Mouse (Mus musculus): ENCODE data around the gene Hnrnpr. TPM values are rescaled to one million over a fixed set of nuclear protein-coding genes. Genes with fewer than 3 reads are reported as not detected.

Hnrnpr gene
- polyA plus RNA-seq, 1 experiment, result 73.2 TPM

- DNase-seq (ENCODE audit: extremely low spot score in 1 of 2, low spot score in 1 of 2), result no peak
Observed at GRCm38 (mm10) chr4:136304181-136304580, 6.6 kb upstream of the Hnrnpr start.

GRCm38 (mm10) chr4:136308355-136308754 lies 2.4 kb upstream of the Hnrnpr start:
- no peak for DNase-seq (ENCODE audit: extremely low spot score in 1 of 2, low spot score in 1 of 2)

GRCm38 (mm10) chr4:136309780-136310179 lies 962 bp upstream of the Hnrnpr start:
- peak in 1 of 2 experiments; percentile 15 for DNase-seq (ENCODE audit: extremely low spot score in 1 of 2, low spot score in 1 of 2)

DNA sequence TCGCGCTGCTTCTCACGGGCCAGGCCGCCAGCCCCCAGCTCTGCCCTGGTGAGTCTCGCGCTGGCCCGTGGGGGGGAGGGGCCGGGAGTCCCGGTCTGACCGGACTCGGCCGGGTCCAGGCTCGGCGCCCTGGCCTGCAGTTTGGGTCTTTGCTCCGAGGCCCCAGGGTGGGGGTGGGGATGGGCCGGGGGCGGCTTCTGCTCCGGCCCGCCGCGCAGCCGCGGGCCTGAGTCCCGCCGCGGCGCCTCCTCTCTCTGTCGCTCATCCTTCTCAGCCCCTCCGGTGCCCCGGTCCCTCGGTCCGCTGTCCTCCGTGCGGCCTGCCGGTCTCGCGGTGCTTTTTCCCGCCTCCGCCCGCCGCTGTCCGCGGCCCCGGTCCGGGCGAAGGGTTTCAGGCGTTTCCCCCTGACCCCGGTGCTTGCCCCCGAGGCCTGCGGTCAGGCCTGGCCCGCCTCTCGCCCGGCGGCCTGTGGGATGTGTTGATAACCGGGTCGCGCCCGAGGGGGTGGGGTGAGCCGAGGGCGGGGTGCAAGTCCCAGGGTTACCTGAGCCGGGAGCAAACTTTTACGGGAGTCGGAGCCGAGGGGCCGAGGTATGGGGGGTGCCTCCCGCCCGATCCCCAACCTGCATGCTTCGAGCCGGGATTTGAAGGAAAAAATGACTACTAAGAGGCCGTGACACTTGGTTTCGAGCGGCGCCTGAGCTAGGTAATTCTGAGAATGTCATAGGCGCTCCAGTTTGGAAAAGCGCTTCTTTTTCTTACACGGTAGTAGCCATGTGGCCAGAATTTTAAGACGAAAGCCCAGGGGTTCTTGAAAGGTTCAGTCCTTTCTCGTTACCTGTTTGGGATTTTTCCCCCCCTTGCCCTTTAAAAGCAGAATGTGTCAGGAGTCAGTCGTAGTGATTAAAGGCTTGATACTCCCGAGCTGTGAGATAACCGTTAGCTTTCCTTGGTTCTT lies 579 bp downstream of the Hnrnpr start:
- peak in 1 of 2 experiments; percentile 30 for DNase-seq (ENCODE audit: extremely low spot score in 1 of 2, low spot score in 1 of 2)

GRCm38 (mm10) chr4:136312616-136313015 lies 1.9 kb downstream of the Hnrnpr start:
- no peak for DNase-seq (ENCODE audit: extremely low spot score in 1 of 2, low spot score in 1 of 2)

DNA sequence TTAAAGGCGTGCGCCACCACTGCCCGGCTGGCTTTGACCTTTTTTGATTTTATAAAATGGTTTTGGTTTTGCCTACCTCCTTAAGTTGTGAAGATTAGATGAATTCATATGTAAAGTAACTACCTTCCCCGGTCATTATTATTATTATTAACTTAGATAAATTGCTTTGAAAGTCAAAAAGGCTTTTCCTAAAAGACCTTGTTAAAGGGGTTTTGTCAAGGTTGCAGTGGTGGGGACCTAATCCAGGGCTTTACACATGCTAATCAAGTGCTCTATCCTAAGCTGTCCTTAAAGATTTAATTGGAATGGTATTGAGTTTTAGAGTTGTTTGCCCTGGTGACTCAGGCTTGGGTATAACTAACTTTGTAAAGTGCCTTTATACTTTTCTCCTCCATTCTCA lies 6.9 kb downstream of the Hnrnpr start:
- no peak for DNase-seq (ENCODE audit: extremely low spot score in 1 of 2, low spot score in 1 of 2)

DNA sequence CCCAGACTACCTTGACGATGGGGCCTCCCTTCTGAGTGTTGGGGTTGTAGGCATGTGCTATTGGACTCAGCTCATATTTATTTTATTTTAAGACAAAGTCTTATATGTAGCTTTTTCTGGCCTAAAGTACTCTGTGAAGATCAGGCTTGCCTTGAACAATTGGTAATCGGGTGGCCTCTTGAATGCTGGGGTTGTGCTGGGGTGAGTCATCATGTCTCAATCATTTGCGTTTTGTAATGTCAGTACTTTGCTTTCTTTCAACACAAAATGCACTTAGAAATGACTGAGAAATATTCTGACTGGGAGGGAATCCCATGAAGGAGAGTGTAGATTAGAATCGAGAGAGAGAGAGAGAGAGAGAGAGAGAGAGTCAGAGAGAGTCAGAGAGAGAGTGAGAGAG lies 9.3 kb downstream of the Hnrnpr start:
- DNase-seq (ENCODE audit: extremely low spot score in 1 of 2, low spot score in 1 of 2), result no peak

- peak in 1 of 2 experiments; percentile 15 for DNase-seq (ENCODE audit: extremely low spot score in 1 of 2, low spot score in 1 of 2)
Observed at GRCm38 (mm10) chr4:136324226-136324625, 13.5 kb downstream of the Hnrnpr start.

DNA sequence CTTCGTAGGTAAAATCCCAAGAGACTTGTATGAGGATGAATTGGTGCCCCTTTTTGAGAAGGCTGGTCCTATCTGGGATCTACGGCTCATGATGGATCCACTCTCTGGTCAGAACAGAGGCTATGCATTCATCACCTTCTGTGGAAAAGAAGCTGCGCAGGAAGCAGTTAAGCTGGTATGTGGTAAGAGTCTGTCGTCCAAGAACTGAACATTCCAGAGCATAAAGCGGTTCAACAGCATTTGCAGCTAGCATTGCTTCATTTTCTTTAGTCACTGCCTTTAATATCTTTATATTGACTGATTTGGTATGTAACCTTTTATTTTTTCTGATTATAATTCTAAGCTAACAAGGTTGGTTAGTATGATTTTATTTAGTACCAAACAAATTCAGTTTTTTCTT lies 16.5 kb downstream of the Hnrnpr start:
- no peak for DNase-seq (ENCODE audit: extremely low spot score in 1 of 2, low spot score in 1 of 2)

- DNase-seq (ENCODE audit: extremely low spot score in 1 of 2, low spot score in 1 of 2), result no peak
Observed at GRCm38 (mm10) chr4:136328115-136328514, 17.4 kb downstream of the Hnrnpr start.

GRCm38 (mm10) chr4:136331709-136332108 lies 21.0 kb downstream of the Hnrnpr start:
- no peak for DNase-seq (ENCODE audit: extremely low spot score in 1 of 2, low spot score in 1 of 2)

DNA sequence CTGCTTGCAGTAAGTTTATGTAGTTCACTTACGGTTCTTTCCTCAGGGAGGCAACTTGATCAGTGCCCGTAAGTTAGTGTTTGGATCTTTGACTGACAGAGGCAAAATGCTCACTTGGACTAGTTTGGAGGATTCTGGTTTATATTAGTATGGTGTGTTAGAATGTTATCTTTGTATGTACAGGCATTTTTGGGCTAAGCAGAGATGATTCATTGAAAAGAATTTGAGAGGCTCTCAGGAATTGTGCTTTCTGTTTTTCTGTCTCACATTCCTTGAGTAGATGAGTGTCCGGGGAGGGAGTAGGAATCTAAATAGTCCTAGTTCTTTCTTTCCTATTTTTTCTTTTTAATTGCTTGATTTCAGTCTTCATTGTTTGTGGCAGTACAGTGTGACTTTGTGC lies 22.4 kb downstream of the Hnrnpr start:
- DNase-seq (ENCODE audit: extremely low spot score in 1 of 2, low spot score in 1 of 2), result no peak

DNA sequence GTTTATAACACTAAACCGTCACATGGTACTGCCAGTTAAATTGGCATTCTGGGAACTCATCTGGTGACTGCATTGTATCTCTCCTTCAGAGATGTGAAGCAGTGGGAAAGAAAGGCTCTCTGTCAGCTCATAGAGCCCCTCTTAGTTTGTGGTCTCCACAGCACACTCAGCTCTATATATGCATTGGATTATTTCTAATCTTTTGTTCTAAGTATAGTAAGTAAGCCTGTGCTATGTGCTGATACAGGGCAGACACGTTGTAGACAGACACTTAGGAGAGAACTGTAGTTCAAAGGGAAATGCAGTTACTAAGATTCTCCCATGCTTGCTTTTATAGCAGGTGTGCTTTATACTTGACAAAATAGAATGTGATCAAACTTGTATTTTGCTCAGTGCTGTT lies 24.3 kb downstream of the Hnrnpr start:
- DNase-seq (ENCODE audit: extremely low spot score in 1 of 2, low spot score in 1 of 2), result no peak

GRCm38 (mm10) chr4:136337129-136337528 lies 26.4 kb downstream of the Hnrnpr start:
- DNase-seq (ENCODE audit: extremely low spot score in 1 of 2, low spot score in 1 of 2), result no peak

GRCm38 (mm10) chr4:136349616-136350015 lies 38.9 kb downstream of the Hnrnpr start:
- no peak for DNase-seq (ENCODE audit: extremely low spot score in 1 of 2, low spot score in 1 of 2)

DNA sequence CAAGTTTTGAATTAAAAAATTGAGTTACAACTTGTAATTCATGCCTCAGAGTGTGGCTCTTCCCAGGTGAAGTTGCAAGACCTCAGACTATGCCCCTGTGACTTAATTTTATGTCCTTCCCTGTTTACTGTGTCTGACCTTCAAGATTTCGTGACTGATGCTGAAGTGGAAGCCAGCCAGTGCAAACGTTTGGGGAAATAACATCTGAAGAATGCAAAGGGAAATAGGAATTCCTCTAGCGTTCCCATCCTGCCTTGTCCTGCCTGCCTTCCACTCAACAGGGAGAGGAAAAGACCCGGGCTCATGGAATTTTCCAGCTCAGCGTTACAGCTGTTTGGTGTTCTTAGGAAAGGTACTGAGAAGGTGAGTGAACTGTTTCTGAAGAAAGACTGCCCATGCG lies 46.3 kb downstream of the Hnrnpr start:
- no peak for DNase-seq (ENCODE audit: extremely low spot score in 1 of 2, low spot score in 1 of 2)

DNA sequence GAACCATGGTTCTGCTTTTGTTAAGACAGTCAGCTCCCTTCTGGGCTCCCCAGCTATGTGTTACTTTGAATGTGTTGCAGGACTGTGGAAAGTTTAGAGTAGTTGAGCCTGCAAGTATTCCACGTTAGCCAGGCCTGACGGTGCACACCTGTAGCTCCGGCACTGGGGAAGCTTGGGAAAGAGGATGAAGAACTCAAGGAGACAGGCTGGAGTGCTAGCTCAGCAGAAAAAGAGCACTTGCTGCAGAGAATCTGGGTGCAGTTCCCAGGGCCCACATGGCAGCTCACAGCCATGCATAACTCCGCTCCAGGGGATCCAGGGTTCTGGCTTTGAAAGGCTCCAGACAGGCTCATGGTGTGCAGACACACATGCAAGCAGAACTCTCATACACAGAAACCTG lies 46.7 kb downstream of the Hnrnpr start:
- DNase-seq (ENCODE audit: extremely low spot score in 1 of 2, low spot score in 1 of 2), result no peak

GRCm38 (mm10) chr4:136367856-136368255 lies 57.1 kb downstream of the Hnrnpr start:
- peak in 1 of 2 experiments; percentile 20 for DNase-seq (ENCODE audit: extremely low spot score in 1 of 2, low spot score in 1 of 2)

DNA sequence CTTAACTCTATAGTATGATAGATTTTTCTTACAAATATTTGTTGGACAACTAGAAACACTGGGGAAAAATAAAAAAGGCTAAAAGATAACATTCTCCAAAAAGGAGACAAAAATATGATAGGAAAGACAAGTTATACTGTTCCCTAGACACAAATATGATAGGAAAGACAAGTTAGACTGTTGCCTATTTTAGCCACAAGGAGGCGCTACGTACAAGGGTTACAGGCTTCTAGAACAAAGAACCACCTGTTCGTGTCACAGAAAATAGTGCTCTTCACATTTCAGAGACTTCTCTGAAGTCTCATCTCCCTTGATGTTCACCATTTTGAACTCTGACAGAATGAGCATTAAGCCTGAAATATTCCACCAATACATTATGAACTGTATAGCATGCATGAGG lies 59.0 kb downstream of the Hnrnpr start:
- DNase-seq (ENCODE audit: extremely low spot score in 1 of 2, low spot score in 1 of 2), result peak; percentile 33 to 91

GRCm38 (mm10) chr4:136373494-136374181 lies 62.9 kb downstream of the Hnrnpr start:
- DNase-seq (ENCODE audit: extremely low spot score in 1 of 2, low spot score in 1 of 2), result peak; percentile 38 to 67

- DNase-seq (ENCODE audit: extremely low spot score in 1 of 2, low spot score in 1 of 2), result no peak
Observed at GRCm38 (mm10) chr4:136377001-136377400, 66.3 kb downstream of the Hnrnpr start.

DNA sequence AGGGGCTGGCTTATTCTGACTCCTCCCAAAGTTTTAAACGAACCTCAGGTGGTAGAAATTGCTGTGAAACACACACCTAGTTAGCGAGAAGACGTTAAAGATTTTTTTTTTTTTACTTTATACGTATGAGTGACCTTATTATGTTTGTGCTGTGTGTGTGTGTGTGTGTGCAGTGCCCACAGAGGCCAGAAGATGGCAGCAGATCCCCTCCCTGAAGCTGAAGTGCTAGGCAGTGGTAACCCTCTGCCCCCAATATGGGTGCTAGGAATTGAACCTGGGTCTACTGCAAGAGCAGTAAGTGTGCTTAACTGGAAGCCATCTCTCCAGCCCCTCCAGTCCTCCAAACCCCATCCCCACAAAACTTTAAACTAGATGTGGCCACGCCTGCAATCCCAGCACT lies 72.3 kb downstream of the Hnrnpr start:
- no peak for DNase-seq (ENCODE audit: extremely low spot score in 1 of 2, low spot score in 1 of 2)

Measured in frontal cortex, adult 2 months (tissue).